Mouse (Mus musculus) Patski (cell line): Measurements from ENCODE around the gene Swi5. TPM values are rescaled to one million over a fixed set of nuclear protein-coding genes. Genes with fewer than 3 reads are reported as not detected.
"Not testable (repeated sequence)": the region's sequence is repeated elsewhere in the genome, so short reads cannot be mapped to it uniquely, and the experiment has no call there.

ENCODE experiments used
- ATAC-seq: fragments of 100-300 bp; one replicate; pipeline ENCODE4 v1.8.0; 2021
- CTCF ChIA-PET: fragments of 350-600 bp; sonication (Branson Sonifier 250); formaldehyde crosslinking; loops from one replicate; lab custom pipeline; 2022; ENCODE audit warnings: inconsistent platforms; lab: Charles Lee
- POLR2A ChIA-PET: fragments of 350-600 bp; sonication (Branson Sonifier 250); formaldehyde crosslinking; loops from one replicate; lab custom pipeline; 2022; ENCODE audit warnings: antibody characterized with exemption, inconsistent platforms; lab: Charles Lee
- DNase-seq: peaks from one replicate; pipeline ENCODE4 v3.0.0-alpha.2; 2011; ENCODE audit warnings: low read depth, low spot score
- H3K27me3 ChIP-seq: fragments of 371-371 bp; one replicate; pipeline ENCODE4 v1.5.1; 2021
- CTCF ChIP-seq: fragments of 100-300 bp; IDR thresholded peaks from one replicate; pipeline ENCODE4 v1.5.1; 2021
- in situ Hi-C: fragments of 300-500 bp; cut with MboI; formaldehyde crosslinking; loops from 3 replicates; pipeline ENCODE4 v1.11.1; 2018; ENCODE audit warnings: low pct_unique_long_range_greater_than_20kb, mixed read lengths
- polyA plus RNA-seq: library from polyadenylated mRNA; unstranded; gene quantifications from one replicate; pipeline ENCODE4 v1.2.3, GENCODE M21; 2021

Swi5 gene
- polyA plus RNA-seq, 1 experiment from 2014 or later = 400 TPM

DNA sequence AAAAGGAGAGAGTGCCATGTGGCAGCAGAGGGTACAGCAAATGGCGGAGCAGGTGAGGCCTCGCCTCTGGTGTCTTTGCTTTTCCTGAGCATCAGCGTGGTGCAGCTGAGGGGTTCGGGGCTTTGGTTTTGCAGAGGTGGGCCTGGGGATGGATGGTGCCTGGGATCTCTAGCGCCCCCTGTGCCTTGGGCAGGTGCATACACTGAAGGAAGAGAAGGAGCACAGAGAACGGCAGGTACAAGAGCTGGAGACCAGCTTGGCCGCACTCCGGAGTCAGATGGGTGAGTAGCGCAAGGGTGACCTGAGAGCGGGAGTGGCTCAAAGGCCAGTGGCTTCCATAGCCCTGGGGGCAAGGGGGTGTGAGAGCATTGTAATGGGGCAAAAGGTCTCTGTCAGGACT lies 15.1 kb upstream of the Swi5 start:
- ChIA-PET POLR2A (no interaction called here), CTCF (interaction anchor here (0.8 to 1.6 kb wide), 4 partner anchors 10 to 60 kb away, joined by 3 read pairs; no protein-coding TSS in a partner anchor)
- no peaks in the 10 kb centered on the region for H3K27me3 ChIP-seq
- no peak for DNase-seq
- no peak for ATAC-seq
- TF ChIP-seq CTCF = no peak
- in situ Hi-C loops = no loop called here

DNA sequence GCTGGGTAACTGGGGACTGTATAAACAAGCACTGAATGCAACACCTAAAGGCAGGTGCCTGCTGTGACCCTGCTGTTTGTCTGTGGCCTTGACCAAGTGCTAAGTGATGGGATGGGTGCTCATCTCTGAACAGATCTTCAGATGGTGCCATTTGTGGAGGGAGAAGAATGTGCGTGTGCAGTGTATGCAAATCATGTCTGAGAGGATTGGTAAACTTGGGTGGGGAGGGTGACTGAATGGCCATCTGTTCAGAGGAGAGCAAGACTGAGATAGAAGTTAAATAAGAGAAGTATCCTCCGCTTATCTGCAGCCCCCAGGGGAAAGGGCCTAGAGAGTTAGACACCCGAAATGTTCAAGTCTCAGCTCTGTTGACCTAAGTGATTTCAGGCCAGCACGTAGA lies 11.6 kb upstream of the Swi5 start:
- no peak for TF ChIP-seq CTCF
- ChIA-PET CTCF (no interaction called here), POLR2A (no interaction called here)
- DNase-seq (no peak), ATAC-seq (no peak)
- in situ Hi-C loops = no loop called here
- H3K27me3 ChIP-seq = no peaks in the 10 kb centered on the region

- in situ Hi-C loops, DNase-seq, H3K27me3 ChIP-seq, ATAC-seq: not testable (repeated sequence)
- CTCF ChIA-PET = interaction anchor here (1.8 kb wide), 1 partner anchor 9 kb away, joined by 10 read pairs; no protein-coding TSS in a partner anchor
- POLR2A ChIA-PET = interaction anchor here (0.6 to 1.2 kb wide), 2 partner anchors 9 to 366 kb away, joined by 3 to 8 read pairs; no protein-coding TSS in a partner anchor
Observed at GRCm38 (mm10) chr2:32295842-32296241, 8.0 kb upstream of the Swi5 start.

DNA sequence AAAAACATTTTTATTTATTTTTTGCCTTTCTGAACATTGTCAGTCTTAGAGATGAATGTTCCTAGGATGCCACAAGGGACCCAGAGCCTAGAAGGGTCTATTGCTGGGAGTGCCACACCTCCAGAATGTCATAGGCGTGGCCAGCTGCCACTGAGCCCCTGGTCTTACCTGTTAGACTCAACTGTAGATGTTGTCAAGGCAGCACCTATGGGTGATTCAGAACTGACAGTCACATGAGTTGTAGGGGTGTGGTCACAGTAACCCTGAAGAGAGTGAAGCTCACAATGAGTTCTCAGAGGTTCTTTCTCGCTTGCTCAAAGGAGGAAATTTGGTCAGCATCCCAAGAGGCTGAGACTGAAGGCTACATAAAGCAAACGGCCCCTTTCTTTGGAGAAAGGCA lies 7.4 kb upstream of the Swi5 start:
- POLR2A ChIA-PET = interaction anchor here (0.6 to 1.2 kb wide), 2 partner anchors 10 to 366 kb away, joined by 3 to 8 read pairs; no protein-coding TSS in a partner anchor
- no peak for TF ChIP-seq CTCF
- ATAC-seq (no peak), DNase-seq (no peak)
- in situ Hi-C loops = no loop called here
- CTCF ChIA-PET = interaction anchor here (1.8 kb wide), 1 partner anchor 9 kb away, joined by 10 read pairs; no protein-coding TSS in a partner anchor
- H3K27me3 ChIP-seq = no peaks in the 10 kb centered on the region

DNA sequence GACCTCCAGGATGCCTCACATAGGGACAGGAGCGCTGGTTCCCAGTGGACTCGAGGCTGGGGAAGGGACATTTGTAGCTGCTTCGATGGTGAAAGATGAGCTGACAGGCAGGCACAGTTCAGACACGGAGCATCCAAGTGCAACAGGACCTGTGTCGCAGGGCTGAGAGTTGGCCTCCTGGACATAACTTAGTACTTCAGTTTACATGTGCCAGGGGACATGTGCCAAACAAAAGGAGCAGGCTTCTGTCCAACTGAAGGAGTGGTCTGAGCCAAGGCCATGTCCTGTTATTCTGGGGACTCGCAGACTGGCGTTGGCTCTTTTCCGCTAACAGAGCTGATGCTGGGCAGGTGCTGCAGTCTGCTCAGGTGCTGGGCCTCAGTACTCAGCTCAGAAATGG lies 6.5 kb upstream of the Swi5 start:
- DNase-seq (no peak), ATAC-seq (no peak)
- ChIA-PET CTCF (interaction anchor here (1.3 kb wide), 1 partner anchor 14 kb away, joined by 3 read pairs; no protein-coding TSS in a partner anchor), POLR2A (no interaction called here)
- no peak for TF ChIP-seq CTCF
- no peaks in the 10 kb centered on the region for H3K27me3 ChIP-seq
- in situ Hi-C loops = no loop called here

GRCm38 (mm10) chr2:32289578-32289977 lies 1.7 kb upstream of the Swi5 start:
- ChIA-PET POLR2A (interaction anchor here (0.9 kb wide), 1 partner anchor 72 kb away, joined by 3 read pairs; no protein-coding TSS in a partner anchor), CTCF (interaction anchor here (0.7 to 1.8 kb wide), 3 partner anchors 8 to 14 kb away, joined by 3 to 4 read pairs (median 3); no protein-coding TSS in a partner anchor)
- H3K27me3 ChIP-seq = no peaks in the 10 kb centered on the region
- TF ChIP-seq CTCF = peak; percentile 71
- in situ Hi-C loops = loop anchor here (5.0 kb wide), 1 partner anchor 152 kb away; no protein-coding TSS in a partner anchor
- no peak for DNase-seq
- no peak for ATAC-seq

DNA sequence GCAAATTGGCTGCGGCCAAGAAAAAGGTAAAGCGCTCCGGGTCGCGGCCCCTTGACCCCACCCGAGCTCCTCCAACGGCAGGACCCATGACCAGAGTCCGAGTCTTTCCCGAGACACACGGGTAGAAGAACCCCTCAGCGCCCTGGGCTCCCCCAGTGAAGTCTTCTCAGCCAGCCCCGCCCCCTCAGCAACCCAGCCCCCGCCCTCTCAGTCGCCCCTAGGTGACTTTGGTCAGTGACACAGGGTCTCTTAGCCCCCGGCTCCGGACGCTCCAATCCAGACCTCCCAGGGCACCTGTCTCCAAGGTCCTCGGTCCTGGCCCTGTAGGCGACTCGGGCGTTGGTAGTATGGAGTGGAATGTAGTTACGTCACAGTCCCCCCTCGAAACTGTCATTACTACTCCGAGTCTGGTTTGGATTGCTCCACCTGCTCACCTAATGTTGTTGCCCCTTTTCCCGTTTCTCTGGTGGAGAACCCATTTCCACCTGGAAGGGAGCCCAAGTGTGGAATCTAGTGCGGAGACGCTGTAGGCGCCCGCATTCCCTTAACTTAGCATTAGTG lies 576 bp upstream of the Swi5 start:
- no peaks in the 10 kb centered on the region for H3K27me3 ChIP-seq

GRCm38 (mm10) chr2:32287334-32287840 lies 488 bp downstream of the Swi5 start, which contains the start of gene Golga2:
Gene Golga2 (plus strand): TSS chr2:32287384.
- in situ Hi-C loops = loop anchor here (5.0 kb wide), 1 partner anchor 150 kb away; no protein-coding TSS in a partner anchor

More for the DNA sequence above, 576 bp upstream of the Swi5 start:
- ATAC-seq (peak; percentile 22), DNase-seq (no peak)
- in situ Hi-C loops = loop anchor here (5.0 kb wide), 1 partner anchor 151 kb away; no protein-coding TSS in a partner anchor
- CTCF ChIA-PET = interaction anchor here (1.3 to 1.5 kb wide), 2 partner anchors 19 to 28 kb away, joined by 3 read pairs; no protein-coding TSS in a partner anchor
- POLR2A ChIA-PET = no interaction called here
- TF ChIP-seq CTCF = no peak

GRCm38 (mm10) chr2:32283986-32284385 lies 3.9 kb downstream of the Swi5 start:
- ChIA-PET POLR2A (no interaction called here), CTCF (interaction anchor here (1.4 to 3.3 kb wide), 3 partner anchors 9 to 24 kb away, joined by 3 to 7 read pairs (median 4); no protein-coding TSS in a partner anchor)
- no peak for TF ChIP-seq CTCF
- no peaks in the 10 kb centered on the region for H3K27me3 ChIP-seq
- in situ Hi-C loops = no loop called here
- ATAC-seq (no peak), DNase-seq (no peak)

More at GRCm38 (mm10) chr2:32287334-32287840, 488 bp downstream of the Swi5 start, which contains the start of gene Golga2:
- no peak for TF ChIP-seq CTCF
- ChIA-PET POLR2A (no interaction called here), CTCF (interaction anchor here (1.3 to 1.5 kb wide), 2 partner anchors 20 to 27 kb away, joined by 3 read pairs; no protein-coding TSS in a partner anchor)
- DNase-seq = no peak
- no peak for ATAC-seq
- no peaks in the 10 kb centered on the region for H3K27me3 ChIP-seq

- peak; percentile 86 for TF ChIP-seq CTCF
- CTCF ChIA-PET = interaction anchor here (0.7 to 3.3 kb wide), 9 partner anchors 14 to 54 kb away, joined by 3 to 7 read pairs (median 3); partner anchors contain the start of gene Pomt1
- in situ Hi-C loops = no loop called here
- ATAC-seq (no peak), DNase-seq (no peak)
- no peaks in the 10 kb centered on the region for H3K27me3 ChIP-seq
- POLR2A ChIA-PET = no interaction called here
Observed at GRCm38 (mm10) chr2:32282727-32283126, 5.1 kb downstream of the Swi5 start.
